Mouse (Mus musculus) left cerebral cortex, adult 9 months (tissue): Measurements from ENCODE around the gene Sin3b.
"Not testable (repeated sequence)": the region's sequence is repeated elsewhere in the genome, so short reads cannot be mapped to it uniquely, and the experiment has no call there.

Experiments used
- DNase-seq, 2 experiments: peaks; one replicate each; pipeline ENCODE4 v3.0.0; 2022; ENCODE audit warnings: low spot score in 2 of 2

Sin3b gene

GRCm38 (mm10) chr8:72722769-72723650 is at the start of gene Sin3b:
Gene Sin3b (plus strand): TSS chr8:72723285.
- peak; percentile 73 to 94 for DNase-seq

GRCm38 (mm10) chr8:72674184-72674583 is 48.9 kb upstream of the Sin3b start:
- no peak for DNase-seq

GRCm38 (mm10) chr8:72676436-72676835 is 46.6 kb upstream of the Sin3b start:
- no peak for DNase-seq

- DNase-seq, result not testable (repeated sequence)
These were observed 46.2 kb upstream of the Sin3b start for GRCm38 (mm10) chr8:72676844-72677243.

DNA sequence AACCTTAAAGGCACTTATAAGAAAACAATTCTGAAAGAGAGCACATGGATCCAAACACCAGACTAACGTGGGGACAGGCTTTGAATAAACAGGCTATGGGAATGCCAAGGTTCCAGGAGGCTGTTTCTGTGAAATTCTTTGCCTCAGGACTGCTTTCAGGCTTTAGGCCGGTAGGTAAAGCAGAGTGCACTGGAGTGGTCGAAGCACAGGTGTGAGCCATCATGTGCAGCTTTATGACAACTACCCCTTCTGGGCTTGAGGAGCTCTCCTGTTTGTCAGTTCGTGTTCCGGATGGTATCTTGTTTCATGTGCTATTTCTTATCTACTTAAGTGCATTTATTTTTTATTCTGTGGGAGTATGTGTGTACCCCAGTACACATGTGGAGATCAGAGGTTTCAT is 45.8 kb upstream of the Sin3b start:
- no peak for DNase-seq

- DNase-seq, result peak in 1 of 2 experiments; percentile 87
These were observed 43.0 kb upstream of the Sin3b start for GRCm38 (mm10) chr8:72680133-72680532.

DNA sequence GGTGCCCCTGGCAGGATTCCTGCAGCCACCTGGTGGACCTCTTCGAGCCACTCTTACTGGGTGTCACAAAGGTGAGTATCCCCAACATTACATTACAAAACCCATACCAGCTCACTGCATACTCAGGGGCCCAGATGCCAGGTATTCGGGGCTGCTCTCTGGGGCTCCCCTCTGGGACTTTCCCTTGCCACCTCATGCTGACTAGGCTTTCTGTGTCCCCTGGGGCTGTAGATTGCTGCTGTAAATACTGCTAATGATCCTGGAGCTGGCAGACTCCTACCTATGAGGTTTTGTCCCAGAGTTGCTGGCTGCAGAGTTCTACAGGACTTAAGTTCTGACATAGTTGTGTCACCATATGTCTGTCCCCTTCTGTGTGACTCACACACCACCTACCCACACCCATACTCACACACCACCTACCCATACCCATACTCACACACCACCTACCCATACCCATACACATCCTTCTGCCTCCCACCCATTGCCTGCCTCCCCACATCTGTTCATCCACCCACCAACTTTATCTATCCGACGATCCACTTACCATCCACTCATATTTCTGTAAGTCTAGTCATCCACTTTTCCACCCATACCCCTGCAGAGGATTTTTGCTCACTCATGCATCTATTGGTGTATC is 40.9 kb upstream of the Sin3b start:
- peak in 1 of 2 experiments; percentile 52 for DNase-seq

DNA sequence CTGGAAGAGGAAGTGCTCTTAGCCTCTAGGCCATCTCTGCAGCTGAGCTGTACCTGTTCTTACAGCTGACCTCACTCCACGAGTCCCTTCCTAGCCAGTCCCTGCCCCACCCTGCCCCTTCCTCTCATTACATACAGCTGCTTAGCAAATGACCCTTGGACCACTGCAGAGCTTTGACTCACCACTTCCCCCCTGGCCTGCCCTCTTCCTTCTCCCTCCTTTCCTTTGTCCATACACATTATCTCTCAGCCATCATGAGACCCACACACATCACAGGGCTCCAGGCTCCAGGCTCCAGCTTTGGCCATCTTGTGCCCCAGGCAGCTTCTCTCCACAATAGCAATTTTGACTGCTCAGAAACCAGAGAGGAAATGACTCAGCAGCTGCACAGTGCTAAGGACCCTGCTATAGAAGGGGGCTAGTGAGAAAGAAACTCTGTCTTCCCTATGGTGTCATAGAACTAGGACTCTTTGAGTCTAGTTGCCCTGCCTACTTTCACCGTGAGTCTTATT is 40.0 kb upstream of the Sin3b start:
- DNase-seq, result no peak

DNA sequence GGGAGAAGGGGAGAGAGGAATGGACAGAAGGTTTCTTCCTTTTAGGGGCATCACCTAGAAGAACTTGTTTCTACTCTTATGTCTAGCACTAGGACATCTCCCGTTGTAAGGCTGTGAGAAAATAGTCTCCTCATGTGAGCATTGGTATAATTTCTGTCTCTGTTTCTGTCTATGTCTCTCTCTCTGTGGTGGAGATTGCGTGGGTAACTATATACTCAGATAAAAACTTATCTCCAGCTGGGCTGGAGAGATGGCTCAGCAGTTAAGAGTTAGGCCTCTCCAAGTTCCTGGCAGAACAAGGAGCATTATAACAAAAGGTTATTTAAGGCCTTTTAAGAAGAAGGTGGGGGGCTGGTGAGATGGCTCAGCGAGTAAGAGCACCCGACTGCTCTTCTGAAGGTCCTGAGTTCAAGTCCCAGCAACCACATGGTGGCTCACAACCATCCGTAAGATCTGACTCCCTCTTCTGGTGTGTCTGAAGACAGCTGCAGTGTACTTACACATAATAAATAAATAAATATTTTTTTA is 39.4 kb upstream of the Sin3b start:
- peak in 1 of 2 experiments; percentile 15 for DNase-seq

GRCm38 (mm10) chr8:72698349-72698926 is 24.6 kb upstream of the Sin3b start:
- DNase-seq, result no peak

GRCm38 (mm10) chr8:72712569-72712968 is 10.5 kb upstream of the Sin3b start:
- DNase-seq, result no peak

GRCm38 (mm10) chr8:72716594-72716993 is 6.5 kb upstream of the Sin3b start:
- no peak for DNase-seq

- DNase-seq, result no peak
These were observed 2.5 kb upstream of the Sin3b start for GRCm38 (mm10) chr8:72720541-72720940.

DNA sequence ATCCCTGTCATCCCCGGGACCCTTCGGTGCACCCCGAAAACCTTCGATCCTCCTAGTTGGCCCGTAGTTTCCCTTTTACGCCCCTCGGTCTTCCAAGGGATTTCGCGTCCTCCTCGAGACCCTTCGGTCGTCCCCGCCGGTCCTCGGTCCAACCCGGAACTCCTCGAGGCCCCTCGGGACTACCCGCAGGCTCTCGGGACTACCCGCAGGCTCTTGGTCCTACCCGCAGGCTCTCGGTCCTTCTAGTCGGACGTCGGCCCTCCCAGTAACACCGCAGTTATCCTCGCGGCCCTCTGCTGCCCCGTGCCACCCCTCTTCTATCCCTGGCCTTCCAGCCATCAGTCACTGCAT is 541 bp downstream of the Sin3b start:
- DNase-seq, result no peak

DNA sequence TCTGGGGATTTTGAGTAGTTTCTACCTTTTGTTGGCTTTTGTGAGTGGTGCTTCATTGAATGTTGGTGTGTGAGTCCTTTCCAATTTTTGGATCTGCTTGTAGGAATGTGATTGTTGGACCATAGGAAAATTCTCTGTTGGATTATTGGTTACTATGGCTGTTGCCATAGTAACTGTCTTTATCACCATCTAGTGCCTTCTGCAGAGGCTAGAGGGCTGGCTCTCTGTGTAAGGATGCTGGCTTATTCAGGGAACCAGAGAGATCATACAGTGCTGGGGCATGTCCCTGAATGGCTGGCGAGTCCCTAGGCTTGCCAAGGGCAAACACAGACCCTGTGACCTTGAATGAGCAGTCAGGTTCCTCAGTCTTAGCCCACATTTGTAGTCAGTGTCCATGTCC is 5.6 kb downstream of the Sin3b start:
- DNase-seq, result no peak

DNA sequence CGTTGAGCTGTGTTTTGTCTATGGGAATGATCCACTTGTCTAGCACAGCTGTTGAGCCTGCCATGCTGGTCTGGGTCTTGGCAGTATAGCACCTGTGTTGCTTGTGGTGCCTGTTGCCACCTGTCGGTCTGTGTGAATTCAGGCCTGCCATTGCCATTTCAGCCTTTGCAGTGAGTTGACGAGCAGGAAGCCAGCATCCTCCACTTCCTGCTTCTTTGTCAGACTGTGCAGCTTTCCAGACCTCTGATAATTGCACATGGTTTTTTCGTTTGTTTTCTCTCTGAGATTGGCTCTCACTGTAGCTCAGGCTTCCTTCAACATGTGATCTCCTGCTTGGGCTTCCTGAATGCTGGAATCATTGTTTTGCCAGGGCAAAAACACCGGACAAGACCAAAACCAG is 11.9 kb downstream of the Sin3b start:
- no peak for DNase-seq

DNA sequence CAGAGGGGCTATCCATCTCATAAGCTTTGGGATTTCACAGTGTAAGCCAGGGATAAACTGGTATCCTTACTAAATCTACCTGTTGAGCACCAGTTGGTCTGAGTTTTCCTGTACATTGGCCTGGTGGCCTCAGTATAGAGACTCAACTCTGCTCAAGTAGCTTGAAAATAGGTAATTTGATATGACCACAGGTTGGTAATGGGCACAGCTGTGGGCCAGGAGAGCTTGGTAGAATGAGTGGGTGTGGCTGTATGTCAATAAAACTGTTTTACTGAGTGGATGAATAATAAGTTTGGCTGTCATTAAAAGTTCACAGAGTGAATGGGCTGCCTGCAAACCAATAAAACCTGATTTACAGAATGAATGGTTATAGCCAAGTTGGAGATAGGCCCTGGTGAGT is 13.8 kb downstream of the Sin3b start:
- DNase-seq, result no peak

DNA sequence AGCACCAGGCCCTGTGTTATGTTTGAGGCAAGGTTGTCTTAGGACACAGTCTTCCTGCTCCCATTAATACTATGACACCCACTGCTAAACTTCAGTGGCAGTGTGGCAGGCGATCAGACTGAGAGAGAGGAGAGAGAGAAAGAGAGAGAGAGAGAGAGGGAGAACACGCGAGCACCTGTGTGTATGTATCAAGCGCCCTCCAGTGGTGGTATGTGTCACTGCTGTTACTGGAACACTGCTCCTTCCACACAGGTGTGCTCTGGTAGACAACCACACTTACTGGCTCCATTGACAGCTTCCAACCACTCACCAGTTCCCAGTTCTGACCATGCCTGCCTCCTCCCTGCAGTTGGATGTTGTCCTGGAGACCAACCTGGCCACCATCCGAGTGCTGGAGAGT is 23.0 kb downstream of the Sin3b start:
- peak in 1 of 2 experiments; percentile 71 for DNase-seq

GRCm38 (mm10) chr8:72749846-72750245 is 26.8 kb downstream of the Sin3b start:
- DNase-seq, result no peak

DNA sequence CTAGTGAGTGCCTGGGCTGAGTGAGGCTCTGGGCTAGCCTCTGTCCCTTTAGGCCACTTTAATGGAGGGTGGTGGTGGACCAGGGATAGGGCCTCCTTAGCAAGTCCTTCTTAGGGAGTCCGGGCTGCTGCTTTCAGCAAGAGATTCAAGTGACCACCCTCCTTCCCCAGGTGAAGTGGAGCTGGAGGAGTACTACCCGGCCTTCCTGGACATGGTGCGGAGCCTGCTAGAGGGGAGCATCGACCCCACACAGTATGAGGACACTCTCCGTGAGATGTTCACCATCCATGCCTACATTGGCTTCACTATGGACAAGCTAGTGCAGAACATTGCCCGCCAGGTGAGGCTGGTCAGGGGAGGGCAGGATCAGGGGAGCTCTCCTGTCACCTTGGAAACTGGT is 27.2 kb downstream of the Sin3b start:
- DNase-seq, result no peak

DNA sequence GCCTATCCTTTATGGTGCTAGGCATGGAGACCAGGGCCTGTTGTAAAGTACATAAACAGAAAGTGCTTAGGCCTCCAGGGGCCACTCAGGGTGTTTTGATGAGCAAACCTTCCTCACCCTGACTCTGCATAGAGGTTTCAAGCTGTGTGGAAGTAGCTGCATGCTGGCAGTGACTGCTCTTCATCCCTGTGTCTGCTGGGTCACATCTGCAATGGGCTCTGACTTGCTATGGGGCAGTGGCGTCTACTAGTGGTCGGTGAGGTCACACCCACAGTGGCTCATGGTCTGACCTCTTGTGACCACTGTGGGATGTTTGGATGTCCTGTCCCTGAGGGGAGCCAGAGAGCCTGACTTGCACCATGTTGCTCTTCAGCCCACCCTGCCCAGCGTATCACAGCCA is 28.0 kb downstream of the Sin3b start:
- DNase-seq, result no peak

- no peak for DNase-seq
These were observed 29.2 kb downstream of the Sin3b start for GRCm38 (mm10) chr8:72752289-72752688.
